Mouse (Mus musculus): ENCODE measurements around the gene Srebf2. TPM values are rescaled to one million over a fixed set of nuclear protein-coding genes. Genes with fewer than 3 reads are reported as not detected.

The Srebf2 gene
- polyA plus RNA-seq, 1 experiment from 2014 or later = 114 TPM

GRCm38 (mm10) chr15:82206365-82207104 is 59.6 kb downstream of the Srebf2 start:
- Histone ChIP-seq H3K4me3 (ENCODE audit: low read depth, low read length) (no peak overlapping the region), H3K9ac (no peak overlapping the region), H3K36me3 (ENCODE audit: insufficient read depth) (peaks cover 46% of the 10 kb centered on the region), H3K27me3 (ENCODE audit: insufficient read depth, low read length) (peaks cover 61% of the 10 kb centered on the region), H3K27ac (ENCODE audit: low read depth) (no peak overlapping the region), H3K9me3 (ENCODE audit: low read depth, low read length) (no peaks in the 10 kb centered on the region), H3K4me1 (ENCODE audit: insufficient read depth) (no peaks in the 10 kb centered on the region), H3K4me2 (no peak overlapping the region)
- ATAC-seq (ENCODE audit: insufficient read depth) (peak; percentile 70), DNase-seq (peak; percentile 72)
- no peak for TF ChIP-seq CTCF (IDR thresholded peaks at IDR 0.05; ENCODE audit: low read depth)
- 41% methylated on average over 9 of the region's 9 CpGs for WGBS

GRCm38 (mm10) chr15:82207105-82207459 is 60.1 kb downstream of the Srebf2 start:
- 11% methylated on average over 34 of the region's 34 CpGs for WGBS
- DNase-seq (no peak), ATAC-seq (ENCODE audit: insufficient read depth) (no peak)
- no peaks in the 10 kb centered on the region for H3K4me1 ChIP-seq (ENCODE audit: insufficient read depth)
- no peak for TF ChIP-seq CTCF (IDR thresholded peaks at IDR 0.05; ENCODE audit: low read depth)
- no peaks in the 10 kb centered on the region for H3K9me3 ChIP-seq (ENCODE audit: low read depth, low read length)
- H3K4me3 ChIP-seq (ENCODE audit: low read depth, low read length) = no peak overlapping the region
- no peak overlapping the region for H3K27ac ChIP-seq (ENCODE audit: low read depth)
- no peak overlapping the region for H3K9ac ChIP-seq
- no peak overlapping the region for H3K4me2 ChIP-seq
- H3K36me3 ChIP-seq (ENCODE audit: insufficient read depth) = peaks cover 40% of the 10 kb centered on the region
- peaks cover 67% of the 10 kb centered on the region for H3K27me3 ChIP-seq (ENCODE audit: insufficient read depth, low read length)

GRCm38 (mm10) chr15:82207504-82208219 is 60.7 kb downstream of the Srebf2 start:
- ATAC-seq (ENCODE audit: insufficient read depth) (no peak), DNase-seq (peak; percentile 23)
- TF ChIP-seq CTCF (IDR thresholded peaks at IDR 0.05; ENCODE audit: low read depth) = no peak
- no peak overlapping the region for H3K4me2 ChIP-seq
- no peaks in the 10 kb centered on the region for H3K4me1 ChIP-seq (ENCODE audit: insufficient read depth)
- peaks cover 72% of the 10 kb centered on the region for H3K27me3 ChIP-seq (ENCODE audit: insufficient read depth, low read length)
- peaks cover 35% of the 10 kb centered on the region for H3K36me3 ChIP-seq (ENCODE audit: insufficient read depth)
- no peak overlapping the region for H3K9ac ChIP-seq
- WGBS = 21% methylated on average over 30 of the region's 30 CpGs
- no peak overlapping the region for H3K27ac ChIP-seq (ENCODE audit: low read depth)
- no peaks in the 10 kb centered on the region for H3K9me3 ChIP-seq (ENCODE audit: low read depth, low read length)
- H3K4me3 ChIP-seq (ENCODE audit: low read depth, low read length) = no peak overlapping the region

- Histone ChIP-seq H3K4me3 (ENCODE audit: low read depth, low read length) (no peak overlapping the region), H3K27ac (ENCODE audit: low read depth) (no peak overlapping the region), H3K4me2 (no peak overlapping the region), H3K9ac (no peak overlapping the region), H3K27me3 (ENCODE audit: insufficient read depth, low read length) (peaks cover 79% of the 10 kb centered on the region), H3K9me3 (ENCODE audit: low read depth, low read length) (no peaks in the 10 kb centered on the region), H3K36me3 (ENCODE audit: insufficient read depth) (peaks cover 29% of the 10 kb centered on the region), H3K4me1 (ENCODE audit: insufficient read depth) (no peaks in the 10 kb centered on the region)
- 73% methylated on average over 8 of the region's 8 CpGs for WGBS
- TF ChIP-seq CTCF (IDR thresholded peaks at IDR 0.05; ENCODE audit: low read depth) = no peak
- DNase-seq (no peak), ATAC-seq (ENCODE audit: insufficient read depth) (no peak)
Measured at GRCm38 (mm10) chr15:82208307-82208706, 61.3 kb downstream of the Srebf2 start.

- WGBS = 74% methylated on average over 13 of the region's 13 CpGs
Measured at GRCm38 (mm10) chr15:82209295-82210050, 62.5 kb downstream of the Srebf2 start.

GRCm38 (mm10) chr15:82210801-82211200 is 63.8 kb downstream of the Srebf2 start:
- Histone ChIP-seq H3K27me3 (ENCODE audit: insufficient read depth, low read length) (peaks cover 99% of the 10 kb centered on the region), H3K4me3 (ENCODE audit: low read depth, low read length) (no peak overlapping the region), H3K4me2 (no peak overlapping the region), H3K4me1 (ENCODE audit: insufficient read depth) (no peaks in the 10 kb centered on the region), H3K27ac (ENCODE audit: low read depth) (no peak overlapping the region), H3K9me3 (ENCODE audit: low read depth, low read length) (no peaks in the 10 kb centered on the region), H3K36me3 (ENCODE audit: insufficient read depth) (peaks cover 4% of the 10 kb centered on the region; the same call in 1 of the 2 replicates), H3K9ac (no peak overlapping the region)
- TF ChIP-seq CTCF (IDR thresholded peaks at IDR 0.05; ENCODE audit: low read depth) = no peak
- ATAC-seq (ENCODE audit: insufficient read depth) (no peak), DNase-seq (no peak)
- 21% methylated on average over 1 of the region's 1 CpGs for WGBS

More at GRCm38 (mm10) chr15:82209295-82210050, 62.5 kb downstream of the Srebf2 start:
- Histone ChIP-seq H3K27ac (ENCODE audit: low read depth) (no peak overlapping the region), H3K9ac (no peak overlapping the region), H3K27me3 (ENCODE audit: insufficient read depth, low read length) (peaks cover 90% of the 10 kb centered on the region), H3K36me3 (ENCODE audit: insufficient read depth) (peaks cover 18% of the 10 kb centered on the region), H3K4me3 (ENCODE audit: low read depth, low read length) (no peak overlapping the region), H3K4me2 (no peak overlapping the region), H3K9me3 (ENCODE audit: low read depth, low read length) (no peaks in the 10 kb centered on the region), H3K4me1 (ENCODE audit: insufficient read depth) (no peaks in the 10 kb centered on the region)
- ATAC-seq (ENCODE audit: insufficient read depth) (no peak), DNase-seq (no peak)
- no peak for TF ChIP-seq CTCF (IDR thresholded peaks at IDR 0.05; ENCODE audit: low read depth)

GRCm38 (mm10) chr15:82211281-82211680 is 64.3 kb downstream of the Srebf2 start:
- Histone ChIP-seq H3K4me3 (ENCODE audit: low read depth, low read length) (peak overlapping the region; percentile 44), H3K4me2 (peak overlapping the region; percentile 76), H3K27me3 (ENCODE audit: insufficient read depth, low read length) (peaks cover 99% of the 10 kb centered on the region), H3K4me1 (ENCODE audit: insufficient read depth) (no peaks in the 10 kb centered on the region), H3K9ac (no peak overlapping the region), H3K36me3 (ENCODE audit: insufficient read depth) (no peaks in the 10 kb centered on the region), H3K27ac (ENCODE audit: low read depth) (no peak overlapping the region), H3K9me3 (ENCODE audit: low read depth, low read length) (no peaks in the 10 kb centered on the region)
- DNase-seq (no peak), ATAC-seq (ENCODE audit: insufficient read depth) (no peak)
- 2% methylated on average over 11 of the region's 11 CpGs for WGBS
- TF ChIP-seq CTCF (IDR thresholded peaks at IDR 0.05; ENCODE audit: low read depth) = no peak
